Mouse (Mus musculus): Measurements from ENCODE around the gene Gm21988.

DNA sequence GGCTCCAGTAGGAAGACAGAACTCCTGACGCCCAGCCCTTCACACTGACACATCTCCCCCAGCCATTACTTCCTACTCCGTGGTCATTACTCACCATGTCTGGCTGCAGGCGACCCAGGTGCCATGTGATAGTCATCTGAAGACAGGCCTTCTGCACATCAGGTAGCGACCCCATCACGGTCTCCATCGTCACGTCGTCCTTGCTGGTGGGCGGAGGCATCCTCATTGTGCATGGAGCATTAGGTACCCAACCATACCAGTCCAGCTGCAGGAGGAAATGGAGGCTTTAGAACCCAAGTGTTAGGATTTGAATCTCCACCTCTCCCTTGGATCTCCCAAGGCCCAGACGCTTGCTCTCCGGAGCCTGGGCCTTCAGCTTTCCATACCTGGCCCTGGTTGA, 3.0 kb upstream of the Gm21988 start:
- no peak for TF ChIP-seq CTCF (IDR thresholded peaks at IDR 0.05; ENCODE audit: low read depth)
- no peak for TF ChIP-seq EP300 (IDR thresholded peaks at IDR 0.05; ENCODE audit: low read depth)
